In the genomic region with DNA sequence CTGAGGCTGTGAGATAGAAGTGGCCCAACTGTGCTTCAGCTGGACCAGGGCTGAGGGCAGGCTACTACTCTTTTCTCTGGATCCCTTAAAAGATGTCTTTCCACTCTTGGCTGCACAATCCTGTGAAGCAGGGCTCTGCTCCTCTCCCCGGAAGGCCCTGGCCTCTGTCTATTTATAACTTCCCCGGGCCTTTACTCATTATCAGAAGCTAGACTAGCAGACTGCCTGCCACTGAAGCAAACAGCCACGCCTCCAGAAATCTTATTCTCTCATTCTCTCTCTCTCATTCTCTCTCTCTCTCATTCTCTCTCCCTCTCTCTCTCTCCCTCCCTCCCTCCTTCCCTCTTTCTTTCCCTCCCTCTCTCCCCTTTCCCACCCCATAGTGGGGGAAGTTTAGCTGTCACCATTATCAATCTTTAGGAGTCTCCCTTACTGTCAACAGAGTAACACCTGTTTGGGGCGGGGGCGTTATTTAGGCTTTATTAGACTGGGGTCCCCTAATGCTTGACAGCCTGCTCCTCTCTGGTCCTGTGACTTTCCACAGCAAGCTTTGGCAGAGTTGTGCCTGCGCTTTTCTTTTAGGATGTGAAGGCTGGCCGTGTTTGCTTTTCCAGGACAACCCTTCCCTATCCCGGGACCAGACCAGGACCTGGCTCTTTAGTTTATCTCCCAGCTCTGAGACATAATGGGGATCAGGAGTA, we compare ENCODE assay signal across 9 mouse cellular contexts. TPM values are rescaled to one million over a fixed set of nuclear protein-coding genes. Genes with fewer than 3 reads are reported as not detected.
DNase-seq lines count a peak whose midpoint lies in the region; ATAC-seq lines count a peak whose summit lies in the region.
"Had no signal": no experiment of that assay in that cellular context is flagged by ENCODE, and none has a peak within 500 bp of the region (broad histone marks: within the 10 kb centered on the region; RNA-seq: fewer than 3 reads in every experiment).

No protein-coding gene starts in this region.

- 26% methylated on average over 8 of the region's 8 CpGs for WGBS in embryonic facial prominence, embryonic 14.5 days
- 29% methylated on average over 8 of the region's 8 CpGs for WGBS in hindbrain, embryonic 12.5 days
- WGBS in liver, embryonic 15.5 days (ENCODE audit: insufficient replicate concordance), result 14% methylated on average over 8 of the region's 8 CpGs

- H3K36me3 ChIP-seq in embryonic facial prominence, embryonic 14.5 days (ENCODE audit: control insufficient read depth, insufficient read depth, low read length), result no peaks in the 10 kb centered on the region
- H3K36me3 ChIP-seq in hindbrain, embryonic 12.5 days, result no peaks in the 10 kb centered on the region
- H3K36me3 ChIP-seq in liver, embryonic 15.5 days (replicated peaks), result no peaks in the 10 kb centered on the region

- H3K27ac ChIP-seq in embryonic facial prominence, embryonic 14.5 days (replicated peaks; ENCODE audit: low read depth, low read length), result no peak overlapping the region
- H3K27ac ChIP-seq in hindbrain, embryonic 12.5 days, result no peak overlapping the region
- H3K27ac ChIP-seq in liver, embryonic 15.5 days (replicated peaks), result no peak overlapping the region

- H3K4me1 ChIP-seq in embryonic facial prominence, embryonic 14.5 days (ENCODE audit: control insufficient read depth, insufficient read depth, low read length), result peaks cover 25% of the 10 kb centered on the region
- peaks cover 32% of the 10 kb centered on the region for H3K4me1 ChIP-seq in hindbrain, embryonic 12.5 days
- H3K4me1 ChIP-seq in liver, embryonic 15.5 days (replicated peaks), result 0 out of 2 replicates have a peak, but pooled peaks cover 9% of the 10 kb centered on the region

- peak; percentile 25 for DNase-seq in Muller cell, postnatal 12 days (ENCODE audit: inconsistent ontology term)
- peak; percentile 35 for DNase-seq in embryonic facial prominence, embryonic 14.5 days (ENCODE audit: low spot score)
- DNase-seq in spleen, postnatal 36 days (ENCODE audit: low spot score in 2 of 2), result no peak
- no peak for DNase-seq in c-Kit-positive CD71-positive TER-119-positive erythroid progenitor cells, embryonic 14.5 days (ENCODE audit: low spot score)
- DNase-seq in embryo, embryonic 11 days, result no peak
- no peak for DNase-seq in thymus, postnatal 10 days (ENCODE audit: low spot score in 2 of 2)
- DNase-seq: lung, adult 18-20 months had no signal

- no peak for ATAC-seq in embryonic facial prominence, embryonic 14.5 days (ENCODE audit: low read depth)
- peak; percentile 12; the same call in 1 of the 2 replicates for ATAC-seq in hindbrain, embryonic 12.5 days (ENCODE audit: low FRiP score)
- ATAC-seq in liver, embryonic 15.5 days (ENCODE audit: insufficient read depth), result no peak

- peaks cover 15% of the 10 kb centered on the region for H3K27me3 ChIP-seq in embryonic facial prominence, embryonic 14.5 days (replicated peaks; ENCODE audit: control insufficient read depth, insufficient read depth, low read length)
- H3K27me3 ChIP-seq in hindbrain, embryonic 12.5 days, result peaks cover 12% of the 10 kb centered on the region
- H3K27me3 ChIP-seq in liver, embryonic 15.5 days, result peaks cover 31% of the 10 kb centered on the region

- peak overlapping the region; percentile 37 for H3K4me3 ChIP-seq in embryonic facial prominence, embryonic 14.5 days (ENCODE audit: low read depth, low read length)
- peak overlapping the region; percentile 36 for H3K4me3 ChIP-seq in hindbrain, embryonic 12.5 days
- H3K4me3 ChIP-seq in liver, embryonic 15.5 days (replicated peaks), result no peak overlapping the region

- peak overlapping the region; percentile 79 for H3K4me2 ChIP-seq in embryonic facial prominence, embryonic 14.5 days (ENCODE audit: low read depth, low read length)
- peak overlapping the region; percentile 79 for H3K4me2 ChIP-seq in hindbrain, embryonic 12.5 days (replicated peaks)
- H3K4me2 ChIP-seq in liver, embryonic 15.5 days, result peak overlapping the region; percentile 50; the same call in 1 of the 2 replicates

- no peaks in the 10 kb centered on the region for H3K9me3 ChIP-seq in embryonic facial prominence, embryonic 14.5 days (ENCODE audit: control insufficient read depth, low read length)
- no peaks in the 10 kb centered on the region for H3K9me3 ChIP-seq in hindbrain, embryonic 12.5 days (replicated peaks)
- H3K9me3 ChIP-seq in liver, embryonic 15.5 days (replicated peaks), result no peaks in the 10 kb centered on the region

- H3K9ac ChIP-seq in embryonic facial prominence, embryonic 14.5 days (ENCODE audit: low read depth, low read length), result peak overlapping the region; percentile 52; the same call in 1 of the 2 replicates
- H3K9ac ChIP-seq in hindbrain, embryonic 12.5 days, result no peak overlapping the region
- H3K9ac ChIP-seq in liver, embryonic 15.5 days, result no peak overlapping the region

RNA-seq across cellular contexts. Expression of a gene that starts 0.9 kb away (rescaled TPM):
- 14.3 and 17.0 TPM in 2 replicates for polyA plus RNA-seq in embryonic facial prominence, embryonic 14.5 days (2014; fragmentation: Nextera tagmentation; extraction: Ambion mirVana)
- 4.9 and 7.5 TPM in 2 replicates for polyA plus RNA-seq in hindbrain, embryonic 12.5 days (2016; fragmentation: Nextera tagmentation; extraction: Ambion mirVana)
- polyA plus RNA-seq in liver, embryonic 15.5 days (2015; fragmentation: Nextera tagmentation; extraction: Ambion mirVana), result 1.5 and 2.7 TPM in 2 replicates

Comparison
In these comparisons a context has a peak if more than half of its experiments do, and no peak if none do; other contexts are left out.
1. DNase-seq: peak in Muller cell, postnatal 12 days (single experiment) and embryonic facial prominence, embryonic 14.5 days (single experiment); none in spleen, postnatal 36 days (0 of 2), c-Kit-positive CD71-positive TER-119-positive erythroid progenitor cells, embryonic 14.5 days (single experiment), embryo, embryonic 11 days (single experiment) and thymus, postnatal 10 days (0 of 2).
2. Peak in every context shown above with its lines, with median percentiles within 50 percentile points of each other: H3K4me2 ChIP-seq.